In the genomic region with DNA sequence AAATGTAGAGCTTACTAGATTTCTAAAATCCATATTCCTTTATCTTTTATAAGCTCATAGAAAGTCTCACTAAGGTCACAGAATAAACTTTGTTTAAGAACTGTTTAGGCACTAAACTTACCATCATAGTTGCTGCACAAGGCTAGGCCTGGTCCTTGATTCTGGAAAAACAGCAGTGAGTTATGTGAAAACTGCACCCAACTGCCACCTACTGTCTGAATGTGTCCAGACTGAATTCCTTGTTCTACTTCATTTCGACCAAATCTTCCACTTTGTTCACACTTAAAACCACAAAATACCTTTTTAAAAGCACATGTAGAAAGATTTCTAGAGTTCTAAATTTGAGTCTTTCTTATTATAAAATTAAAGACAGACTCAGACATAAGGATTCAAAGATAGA, we compare ENCODE assay signal across 9 mouse cellular contexts.
DNase-seq lines count a peak whose midpoint lies in the region; ATAC-seq and TF ChIP-seq lines count a peak whose summit lies in the region.
"Had no signal": no experiment of that assay in that cellular context is flagged by ENCODE, and none has a peak within 500 bp of the region (broad histone marks: within the 10 kb centered on the region; RNA-seq: fewer than 3 reads in every experiment).

No protein-coding gene starts in this region.

- H3K4me3 ChIP-seq in forebrain, postnatal 0 days (ENCODE audit: low read depth, low read length) = no peak overlapping the region
- H3K4me3 ChIP-seq in forebrain, embryonic 11.5 days (ENCODE audit: low read depth, low read length) = no peak overlapping the region
- H3K4me3 ChIP-seq in layer of hippocampus, adult 2 months = no peak overlapping the region
- H3K4me3 ChIP-seq: limb, embryonic 15.5 days; neural tube, embryonic 12.5 days had no signal

- no peak for DNase-seq in forebrain, postnatal 0 days
- DNase-seq in forebrain, embryonic 11.5 days (ENCODE audit: low spot score) = no peak
- DNase-seq in layer of hippocampus, adult 2 months (ENCODE audit: low spot score in 2 of 2) = peak in 1 of 2 experiments; percentile 32
- no peak for DNase-seq in layer of hippocampus, adult 8-10 months (ENCODE audit: low spot score in 2 of 2)
- DNase-seq in ES-CJ7 (ENCODE audit: low read depth, low spot score) = peak; percentile 37
- peak; percentile 22 for DNase-seq in brain, embryonic 14.5 days (ENCODE audit: low read depth)
- DNase-seq in right cerebral cortex, postnatal 4 days = no peak

- ATAC-seq in forebrain, postnatal 0 days = no peak
- ATAC-seq in forebrain, embryonic 11.5 days (replicated peaks; ENCODE audit: low FRiP score) = no peak

- no peaks in the 10 kb centered on the region for H3K4me1 ChIP-seq in forebrain, postnatal 0 days (ENCODE audit: insufficient read depth)
- H3K4me1 ChIP-seq in forebrain, embryonic 11.5 days (replicated peaks; ENCODE audit: control insufficient read depth, insufficient read depth, low read length) = no peaks in the 10 kb centered on the region
- H3K4me1 ChIP-seq: neural tube, embryonic 12.5 days had no signal

- 0 out of 2 replicates have a peak, but pooled peaks cover 3% of the 10 kb centered on the region for H3K36me3 ChIP-seq in forebrain, postnatal 0 days (ENCODE audit: insufficient read depth)
- H3K36me3 ChIP-seq in forebrain, embryonic 11.5 days (ENCODE audit: control insufficient read depth, insufficient read depth, low read length) = no peaks in the 10 kb centered on the region
- H3K36me3 ChIP-seq: limb, embryonic 15.5 days; neural tube, embryonic 12.5 days had no signal

- no peak overlapping the region for H3K4me2 ChIP-seq in forebrain, postnatal 0 days (ENCODE audit: low read depth)
- no peak overlapping the region for H3K4me2 ChIP-seq in forebrain, embryonic 11.5 days (ENCODE audit: low read depth, low read length, severe bottlenecking)
- H3K4me2 ChIP-seq: limb, embryonic 15.5 days; neural tube, embryonic 12.5 days had no signal

- no peak for TF ChIP-seq POLR2A in brain, embryonic 14.5 days (IDR thresholded peaks at IDR 0.05; ENCODE audit: borderline replicate concordance, extremely low read depth, insufficient read depth, insufficient read length, poor library complexity, severe bottlenecking)

- no peak overlapping the region for H3K27ac ChIP-seq in forebrain, postnatal 0 days (ENCODE audit: low read depth, low read length)
- no peak overlapping the region for H3K27ac ChIP-seq in forebrain, embryonic 11.5 days (ENCODE audit: low read depth, low read length)
- H3K27ac ChIP-seq in layer of hippocampus, adult 2 months = no peak overlapping the region
- H3K27ac ChIP-seq: limb, embryonic 15.5 days; neural tube, embryonic 12.5 days had no signal

- 71% methylated on average over 1 of the region's 1 CpGs for WGBS in forebrain, postnatal 0 days
- WGBS in forebrain, embryonic 11.5 days = 83% methylated on average over 1 of the region's 1 CpGs

- H3K9ac ChIP-seq in forebrain, postnatal 0 days = no peak overlapping the region
- H3K9ac ChIP-seq in forebrain, embryonic 11.5 days (ENCODE audit: low read length) = no peak overlapping the region
- H3K9ac ChIP-seq: limb, embryonic 15.5 days; neural tube, embryonic 12.5 days had no signal

- H3K9me3 ChIP-seq in forebrain, postnatal 0 days (ENCODE audit: low read length) = no peaks in the 10 kb centered on the region
- H3K9me3 ChIP-seq in forebrain, embryonic 11.5 days (ENCODE audit: control insufficient read depth, low read length) = no peaks in the 10 kb centered on the region
- H3K9me3 ChIP-seq: limb, embryonic 15.5 days; neural tube, embryonic 12.5 days had no signal

- no peaks in the 10 kb centered on the region for H3K27me3 ChIP-seq in forebrain, postnatal 0 days (ENCODE audit: insufficient read depth, low read length)
- no peaks in the 10 kb centered on the region for H3K27me3 ChIP-seq in forebrain, embryonic 11.5 days (ENCODE audit: control insufficient read depth, insufficient read depth, low read length)
- H3K27me3 ChIP-seq: limb, embryonic 15.5 days; neural tube, embryonic 12.5 days had no signal

- TF ChIP-seq CTCF in forebrain, postnatal 0 days (IDR thresholded peaks at IDR 0.05; ENCODE audit: low read depth) = peak; percentile 54
- TF ChIP-seq CTCF in layer of hippocampus, adult 2 months (conservative IDR thresholded peaks at IDR 0.05) = peak; percentile 77
- TF ChIP-seq CTCF in brain, embryonic 14.5 days (IDR thresholded peaks at IDR 0.05; ENCODE audit: borderline replicate concordance, extremely low read depth, insufficient read depth, insufficient read length) = peak; percentile 22; the same call in 1 of the 2 replicates

Comparison
In these comparisons a context has a peak if more than half of its experiments do, and no peak if none do; other contexts are left out.
1. DNase-seq: peak in ES-CJ7 (single experiment) and brain, embryonic 14.5 days (single experiment); none in forebrain, postnatal 0 days (single experiment), forebrain, embryonic 11.5 days (single experiment), layer of hippocampus, adult 8-10 months (0 of 2) and right cerebral cortex, postnatal 4 days (single experiment).
2. CTCF ChIP-seq: peak in every context shown above with its lines; median percentile 77 in layer of hippocampus, adult 2 months; 54 in forebrain, postnatal 0 days; 22 in brain, embryonic 14.5 days.